Mouse (Mus musculus): ENCODE measurements around the gene Cfap97. TPM values are rescaled to one million over a fixed set of nuclear protein-coding genes. Genes with fewer than 3 reads are reported as not detected.
"Not testable (repeated sequence)": the region's sequence is repeated elsewhere in the genome, so short reads cannot be mapped to it uniquely, and the experiment has no call there.

The Cfap97 gene
- total RNA-seq, 2 experiments from 2014 or later: 13.4 to 16.5 TPM

GRCm38 (mm10) chr8:46213971-46214480 lies 62.5 kb downstream of the Cfap97 start:
- DNase-seq: no peak
- intact Hi-C loops (cut with DNase I): no loop called here

DNA sequence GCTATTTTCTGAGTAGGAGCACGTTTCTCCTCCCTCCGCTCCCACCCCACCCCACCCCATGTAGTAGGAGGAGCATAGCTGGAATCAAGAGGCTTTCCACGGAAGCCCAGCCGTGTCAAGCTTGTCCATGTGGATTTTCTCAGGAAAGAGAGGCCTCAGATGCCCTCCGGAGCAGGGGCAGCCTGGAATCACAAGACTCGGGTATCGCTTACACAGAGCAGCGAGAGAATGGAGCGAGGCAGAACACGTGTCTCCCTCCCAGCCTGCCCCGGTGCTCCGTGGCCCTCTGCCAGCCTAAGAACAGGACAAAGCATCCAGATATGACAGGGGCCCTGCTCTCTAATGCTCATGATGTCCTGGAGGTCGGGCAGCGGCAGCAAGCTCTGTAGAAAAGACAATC lies 65.3 kb downstream of the Cfap97 start:
- intact Hi-C loops (cut with DNase I): no loop called here
- DNase-seq: peak; percentile 91

GRCm38 (mm10) chr8:46220566-46220965 lies 69.0 kb downstream of the Cfap97 start:
- DNase-seq: peak; percentile 52 to 73
- intact Hi-C loops (cut with DNase I): no loop called here

DNA sequence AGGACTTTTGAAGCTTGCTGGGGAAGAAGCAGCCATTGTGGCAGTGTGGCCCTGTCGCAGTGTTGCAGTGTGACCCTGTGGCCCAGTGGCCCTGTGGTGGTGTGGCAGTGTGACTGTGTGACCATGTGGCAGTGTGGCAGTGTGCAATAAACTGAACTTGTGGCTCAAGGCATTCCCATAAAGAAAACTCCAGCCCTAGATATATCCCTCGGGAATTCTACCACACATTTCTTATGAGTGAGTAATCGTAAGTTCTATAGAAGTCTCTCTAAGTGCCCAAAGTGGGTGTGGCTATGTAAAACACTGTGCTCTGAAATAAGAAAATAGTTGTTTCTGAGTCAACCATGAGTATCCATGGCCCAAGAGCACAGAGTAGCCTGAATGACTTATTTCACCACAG lies 73.9 kb downstream of the Cfap97 start:
- intact Hi-C loops (cut with DNase I): no loop called here
- DNase-seq: no peak

DNA sequence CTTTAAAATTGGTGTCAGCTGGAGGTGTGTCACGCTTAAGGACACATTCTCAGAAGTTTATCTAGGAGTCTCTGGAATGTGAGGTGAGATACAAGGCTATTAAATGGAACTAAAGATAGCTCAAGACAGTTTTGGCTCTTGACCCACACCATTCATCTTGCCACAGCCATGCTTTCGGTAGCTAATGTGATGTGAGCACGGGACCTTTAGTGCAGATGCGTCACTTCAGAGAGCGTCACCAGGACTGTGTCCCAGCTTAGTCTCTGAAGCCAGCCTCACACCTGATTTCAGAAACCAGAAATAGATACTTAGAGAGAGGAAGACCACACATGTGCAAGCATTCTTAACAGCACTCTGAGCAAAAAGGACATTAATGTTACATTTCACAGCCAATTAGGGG lies 75.1 kb downstream of the Cfap97 start:
- peak; percentile 32 to 66 for DNase-seq
- intact Hi-C loops (cut with DNase I): no loop called here

DNA sequence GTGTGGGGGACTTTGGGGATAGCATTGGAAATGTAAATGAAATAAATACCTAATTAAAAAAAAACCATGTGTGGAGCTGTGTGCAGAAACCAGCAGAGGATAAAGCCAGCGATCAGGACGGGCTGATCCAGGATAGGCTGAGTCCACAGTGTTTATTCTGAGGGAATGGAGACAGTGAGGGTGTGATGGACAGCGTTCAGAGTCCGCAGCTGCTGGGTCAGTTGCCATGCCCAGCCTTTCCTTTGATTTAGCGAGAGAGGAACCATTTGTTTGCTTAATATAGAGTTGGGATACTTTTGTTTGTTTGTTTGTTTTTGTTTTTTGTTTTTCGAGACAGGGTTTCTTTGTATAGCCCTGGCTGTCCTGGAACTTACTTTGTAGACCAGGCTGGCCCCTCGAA lies 80.4 kb downstream of the Cfap97 start:
- intact Hi-C loops (cut with DNase I); DNase-seq: not testable (repeated sequence)

- peak in 1 of 2 experiments; percentile 30 for DNase-seq
- intact Hi-C loops (cut with DNase I): no loop called here
Measured at GRCm38 (mm10) chr8:46232798-46233197, 81.2 kb downstream of the Cfap97 start.

GRCm38 (mm10) chr8:46234736-46235135 lies 83.2 kb downstream of the Cfap97 start:
- DNase-seq: no peak
- intact Hi-C loops (cut with DNase I): no loop called here

- DNase-seq: peak; percentile 62 to 68
- intact Hi-C loops (cut with DNase I): loop anchor here (1.0 kb wide), 1 partner anchor 51 kb away; no protein-coding TSS in a partner anchor
Measured at GRCm38 (mm10) chr8:46236441-46237223, 85.1 kb downstream of the Cfap97 start.

GRCm38 (mm10) chr8:46241568-46242374 lies 90.2 kb downstream of the Cfap97 start:
- intact Hi-C loops (cut with DNase I): loop anchor here (1.0 to 5.0 kb wide), 4 partner anchors 40 to 711 kb away; no protein-coding TSS in a partner anchor
- peak; percentile 88 to 90 for DNase-seq

DNA sequence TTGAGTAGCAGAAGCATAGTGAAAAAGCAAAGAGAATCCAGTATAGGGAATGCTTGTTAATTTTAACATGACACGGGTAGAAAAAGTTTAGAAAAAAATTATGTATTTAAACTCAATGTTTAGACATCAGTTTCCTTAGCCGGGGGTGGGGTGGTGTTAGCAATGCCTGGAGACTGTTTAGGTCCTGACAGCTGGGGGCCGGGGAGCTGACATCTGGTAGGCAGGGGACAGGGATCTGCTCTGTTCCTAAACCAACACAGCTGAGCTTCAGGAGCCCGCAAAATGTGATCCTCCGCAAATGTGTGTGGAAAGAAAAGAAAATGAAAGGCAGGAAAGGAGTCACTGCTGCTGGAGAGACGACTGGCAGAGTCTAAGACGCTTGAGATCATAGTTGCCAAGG lies 91.4 kb downstream of the Cfap97 start:
- intact Hi-C loops (cut with DNase I): loop anchor here (1.0 to 5.0 kb wide), 4 partner anchors 38 to 709 kb away; no protein-coding TSS in a partner anchor
- DNase-seq: no peak

Small RNA genes lying within 50 kb of the gene (microRNA-seq; reads per million reads assigned to microRNA genes)
- gene Gm23812: 0 reads per million in 2 experiments

Other genes starting within 250 kb of the Cfap97 start
- not detected for gene Ccdc110, start 217.2 kb upstream of the Cfap97 start, total RNA-seq (2021)
- under 1 TPM; 0.53 to 0.97 TPM for gene 1700029J07Rik, start 176.5 kb upstream of the Cfap97 start, total RNA-seq (2021)
- 10 to 100 TPM; 29.9 to 40.9 TPM for gene Ufsp2, start 176.2 kb upstream of the Cfap97 start, total RNA-seq (2021)
- gene Lrp2bp, start 152.5 kb upstream of the Cfap97 start, total RNA-seq (2021): 1 to 10 TPM in 1 of 2 experiments, under 1 TPM in 1; 0.86 to 1.2 TPM
- 1 to 10 TPM; 8.8 to 9.8 TPM for gene Ankrd37, start 146.1 kb upstream of the Cfap97 start, total RNA-seq (2021)
- gene Snx25, start 388 bp downstream of the Cfap97 start, total RNA-seq (2021): 10 to 100 TPM; 13.2 to 13.7 TPM
- 1,000 to 10,000 TPM; 3,766 to 3,984 TPM for gene Slc25a4, start 59.5 kb downstream of the Cfap97 start, total RNA-seq (2021)
- gene Helt, start 142.9 kb downstream of the Cfap97 start, total RNA-seq (2021): not detected

Measured in heart, postnatal 10 days (tissue).